Mouse (Mus musculus): ENCODE measurements at regions not wholly inside any gene's neighbourhood (a gene's known extent, or its start where the extent isn't known, plus 50 kb on each side); places are given as distances from the start of the nearest gene placed in this dataset.

GRCm38 (mm10) chr13:114523116-114523515 lies 64.4 kb upstream of the Fst start:
- no peak overlapping the region for H3K27ac ChIP-seq (ENCODE audit: control insufficient read depth, insufficient read depth, low read length)
- no peaks in the 10 kb centered on the region for H3K27me3 ChIP-seq (ENCODE audit: control insufficient read depth, insufficient read depth, low read length)
- no peak overlapping the region for H3K4me3 ChIP-seq (ENCODE audit: control insufficient read depth, insufficient read depth, low read length)
- TF ChIP-seq POLR2A (IDR thresholded peaks at IDR 0.05; ENCODE audit: control insufficient read depth, extremely low read depth, insufficient read depth, low read length, poor library complexity) (no peak), CTCF (IDR thresholded peaks at IDR 0.05; ENCODE audit: borderline replicate concordance, control insufficient read depth, extremely low read depth, insufficient read depth, low read length, poor library complexity) (no peak)
- 46% methylated on average over 3 of the region's 3 CpGs for WGBS
- H3K4me1 ChIP-seq (replicated peaks; ENCODE audit: control insufficient read depth, insufficient read depth, low read length), result no peaks in the 10 kb centered on the region
- DNase-seq, result peak; percentile 37
- H3K36me3 ChIP-seq (ENCODE audit: control insufficient read depth, insufficient read depth, low read length), result no peaks in the 10 kb centered on the region

GRCm38 (mm10) chr13:114526856-114527255 lies 68.1 kb upstream of the Fst start:
- H3K36me3 ChIP-seq (ENCODE audit: control insufficient read depth, insufficient read depth, low read length), result no peaks in the 10 kb centered on the region
- H3K4me3 ChIP-seq (ENCODE audit: control insufficient read depth, insufficient read depth, low read length), result no peak overlapping the region
- H3K27me3 ChIP-seq (ENCODE audit: control insufficient read depth, insufficient read depth, low read length), result no peaks in the 10 kb centered on the region
- H3K4me1 ChIP-seq (replicated peaks; ENCODE audit: control insufficient read depth, insufficient read depth, low read length), result no peaks in the 10 kb centered on the region
- WGBS, result 89% methylated on average over 9 of the region's 9 CpGs
- no peak overlapping the region for H3K27ac ChIP-seq (ENCODE audit: control insufficient read depth, insufficient read depth, low read length)
- DNase-seq, result no peak
- TF ChIP-seq POLR2A (IDR thresholded peaks at IDR 0.05; ENCODE audit: control insufficient read depth, extremely low read depth, insufficient read depth, low read length, poor library complexity) (no peak), CTCF (IDR thresholded peaks at IDR 0.05; ENCODE audit: borderline replicate concordance, control insufficient read depth, extremely low read depth, insufficient read depth, low read length, poor library complexity) (no peak)

DNA sequence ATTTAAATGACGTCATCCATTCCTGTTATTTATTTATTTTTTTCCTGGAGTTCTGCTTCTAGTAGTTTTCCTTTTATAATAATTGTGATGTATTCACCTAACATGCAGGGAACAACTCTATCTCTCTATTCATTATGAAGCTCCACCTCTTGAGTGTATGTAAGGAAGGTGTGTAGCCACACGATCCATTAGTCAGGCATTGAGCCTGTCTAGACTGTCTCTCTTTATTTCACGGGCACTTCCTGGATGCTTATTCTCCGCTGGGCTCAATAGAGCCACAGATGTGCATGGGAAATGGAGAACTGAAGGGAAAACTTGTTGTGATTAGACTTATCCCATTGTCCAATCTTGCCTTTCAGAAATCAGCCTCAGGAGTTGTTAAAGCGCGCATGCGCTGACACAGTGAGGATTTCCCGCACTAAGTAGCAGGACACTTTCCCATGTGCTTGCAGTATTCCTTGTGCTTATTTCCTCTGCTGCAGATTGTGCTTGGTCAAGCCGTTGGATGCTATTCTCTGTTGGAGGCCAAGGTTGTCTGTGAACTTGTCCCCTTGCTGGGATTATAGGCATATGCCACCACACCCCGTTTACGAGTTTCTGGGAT lies 71.5 kb upstream of the Fst start:
- Histone ChIP-seq H3K27me3 (ENCODE audit: control insufficient read depth, insufficient read depth, low read length) (no peaks in the 10 kb centered on the region), H3K36me3 (ENCODE audit: control insufficient read depth, insufficient read depth, low read length) (no peaks in the 10 kb centered on the region), H3K4me1 (replicated peaks; ENCODE audit: control insufficient read depth, insufficient read depth, low read length) (no peaks in the 10 kb centered on the region), H3K27ac (ENCODE audit: control insufficient read depth, insufficient read depth, low read length) (no peak overlapping the region), H3K4me3 (ENCODE audit: control insufficient read depth, insufficient read depth, low read length) (no peak overlapping the region)
- WGBS, result 93% methylated on average over 11 of the region's 11 CpGs
- DNase-seq, result no peak
- TF ChIP-seq POLR2A (IDR thresholded peaks at IDR 0.05; ENCODE audit: control insufficient read depth, extremely low read depth, insufficient read depth, low read length, poor library complexity), result no peak
- no peak for TF ChIP-seq CTCF (IDR thresholded peaks at IDR 0.05; ENCODE audit: borderline replicate concordance, control insufficient read depth, extremely low read depth, insufficient read depth, low read length, poor library complexity)

DNA sequence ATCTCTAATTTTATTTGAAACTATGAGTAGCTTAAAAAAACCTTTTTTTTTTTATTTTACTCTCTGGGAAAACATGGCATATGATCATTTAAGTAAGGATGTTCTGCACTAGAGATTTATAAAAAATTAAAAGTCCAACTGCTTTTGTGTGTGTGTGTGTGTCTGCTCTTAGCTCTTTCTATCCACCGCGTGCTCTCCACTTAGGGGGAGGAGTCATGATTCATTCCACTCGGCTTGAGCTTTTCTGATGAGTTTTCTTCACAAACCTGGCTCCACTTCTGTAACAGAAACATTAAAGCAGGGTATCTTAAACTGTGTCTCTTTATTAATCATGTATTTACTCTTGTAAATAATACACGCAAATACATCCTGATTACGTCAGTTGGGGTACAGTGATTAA lies 73.0 kb upstream of the Fst start:
- Histone ChIP-seq H3K27me3 (ENCODE audit: control insufficient read depth, insufficient read depth, low read length) (no peaks in the 10 kb centered on the region), H3K4me3 (ENCODE audit: control insufficient read depth, insufficient read depth, low read length) (no peak overlapping the region), H3K4me1 (replicated peaks; ENCODE audit: control insufficient read depth, insufficient read depth, low read length) (no peaks in the 10 kb centered on the region), H3K27ac (ENCODE audit: control insufficient read depth, insufficient read depth, low read length) (no peak overlapping the region), H3K36me3 (ENCODE audit: control insufficient read depth, insufficient read depth, low read length) (no peaks in the 10 kb centered on the region)
- 90% methylated on average over 5 of the region's 5 CpGs for WGBS
- no peak for TF ChIP-seq POLR2A (IDR thresholded peaks at IDR 0.05; ENCODE audit: control insufficient read depth, extremely low read depth, insufficient read depth, low read length, poor library complexity)
- no peak for TF ChIP-seq CTCF (IDR thresholded peaks at IDR 0.05; ENCODE audit: borderline replicate concordance, control insufficient read depth, extremely low read depth, insufficient read depth, low read length, poor library complexity)
- no peak for DNase-seq

GRCm38 (mm10) chr13:114532393-114533097 lies 73.8 kb upstream of the Fst start:
- Histone ChIP-seq H3K27me3 (ENCODE audit: control insufficient read depth, insufficient read depth, low read length) (no peaks in the 10 kb centered on the region), H3K36me3 (ENCODE audit: control insufficient read depth, insufficient read depth, low read length) (no peaks in the 10 kb centered on the region), H3K4me3 (ENCODE audit: control insufficient read depth, insufficient read depth, low read length) (no peak overlapping the region), H3K4me1 (replicated peaks; ENCODE audit: control insufficient read depth, insufficient read depth, low read length) (no peaks in the 10 kb centered on the region), H3K27ac (ENCODE audit: control insufficient read depth, insufficient read depth, low read length) (no peak overlapping the region)
- TF ChIP-seq CTCF (IDR thresholded peaks at IDR 0.05; ENCODE audit: borderline replicate concordance, control insufficient read depth, extremely low read depth, insufficient read depth, low read length, poor library complexity), result no peak
- no peak for TF ChIP-seq POLR2A (IDR thresholded peaks at IDR 0.05; ENCODE audit: control insufficient read depth, extremely low read depth, insufficient read depth, low read length, poor library complexity)
- 92% methylated on average over 8 of the region's 8 CpGs for WGBS
- DNase-seq, result no peak

GRCm38 (mm10) chr13:114534591-114534990 lies 75.8 kb upstream of the Fst start:
- 94% methylated on average over 3 of the region's 3 CpGs for WGBS
- Histone ChIP-seq H3K36me3 (ENCODE audit: control insufficient read depth, insufficient read depth, low read length) (no peaks in the 10 kb centered on the region), H3K4me3 (ENCODE audit: control insufficient read depth, insufficient read depth, low read length) (no peak overlapping the region), H3K27ac (ENCODE audit: control insufficient read depth, insufficient read depth, low read length) (no peak overlapping the region), H3K27me3 (ENCODE audit: control insufficient read depth, insufficient read depth, low read length) (no peaks in the 10 kb centered on the region), H3K4me1 (replicated peaks; ENCODE audit: control insufficient read depth, insufficient read depth, low read length) (no peaks in the 10 kb centered on the region)
- no peak for TF ChIP-seq CTCF (IDR thresholded peaks at IDR 0.05; ENCODE audit: borderline replicate concordance, control insufficient read depth, extremely low read depth, insufficient read depth, low read length, poor library complexity)
- no peak for TF ChIP-seq POLR2A (IDR thresholded peaks at IDR 0.05; ENCODE audit: control insufficient read depth, extremely low read depth, insufficient read depth, low read length, poor library complexity)
- no peak for DNase-seq

Data from thymus, adult 2 months (tissue).